Mouse (Mus musculus): ENCODE measurements around the gene Rhoc.

DNA sequence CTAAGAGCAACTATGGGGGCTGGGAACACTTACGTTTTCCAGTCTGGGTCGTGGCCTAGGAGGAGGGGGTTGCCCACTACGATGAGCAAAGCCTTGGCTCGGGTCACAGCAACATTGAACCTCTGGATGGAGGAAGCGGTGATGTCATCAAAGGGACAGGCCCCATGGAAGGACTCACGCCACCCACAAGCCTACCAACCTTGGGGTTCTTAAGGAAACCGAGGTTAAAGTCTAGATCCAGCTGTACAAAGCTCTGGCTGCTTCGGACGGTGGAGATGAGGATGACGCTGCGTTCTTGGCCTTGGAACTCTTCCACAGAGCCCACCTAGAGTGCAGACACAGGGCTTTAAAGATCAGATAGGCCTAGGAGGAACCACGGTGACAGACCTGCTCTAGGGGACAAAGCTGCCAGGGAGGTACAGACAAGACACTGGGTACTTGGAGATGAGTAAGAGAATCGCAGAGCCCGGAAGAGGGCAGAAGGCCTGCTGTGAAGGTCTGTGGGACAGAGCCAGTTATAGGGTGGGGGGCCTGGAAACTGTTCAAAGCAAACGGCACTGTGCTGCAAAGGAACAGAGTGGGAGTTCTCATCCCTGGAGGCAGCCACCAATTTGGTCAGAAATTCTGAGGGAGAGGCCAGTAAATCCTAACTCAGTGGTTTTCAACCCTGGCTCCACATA is 7.6 kb downstream of the Rhoc start:
- TF ChIP-seq CTCF (IDR thresholded peaks at IDR 0.05; ENCODE audit: borderline replicate concordance, extremely low read depth, insufficient read depth, insufficient read length) = no peak
- TF ChIP-seq POLR2A (IDR thresholded peaks at IDR 0.05; ENCODE audit: borderline replicate concordance, extremely low read depth, insufficient read depth, insufficient read length, poor library complexity, severe bottlenecking) = no peak

All from brain, embryonic 14.5 days (tissue).